Mouse (Mus musculus): ENCODE measurements at regions not wholly inside any gene's neighbourhood (a gene's known extent, or its start where the extent isn't known, plus 50 kb on each side); places are given as distances from the start of the nearest gene placed in this dataset.

DNA sequence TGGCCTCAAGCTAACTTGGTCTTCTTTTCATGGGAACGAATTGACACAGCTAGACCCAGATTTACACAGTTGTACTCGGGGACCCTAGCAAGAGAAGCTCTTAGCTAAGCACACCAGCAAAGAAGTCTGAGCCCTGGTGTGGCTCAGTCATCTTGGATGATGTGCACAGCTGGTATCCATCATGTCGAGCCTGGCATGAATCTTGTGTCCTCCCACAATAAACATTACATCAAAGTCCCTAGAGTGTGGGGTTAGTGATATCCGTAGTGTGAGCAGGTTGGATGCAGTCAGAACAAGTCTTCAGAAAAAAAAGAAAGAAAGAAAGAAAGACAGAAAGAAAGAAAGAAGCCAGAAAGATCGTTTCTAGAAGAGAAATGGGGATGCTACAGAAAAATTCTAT is 52.1 kb upstream of the Hmcn1 start:
- no peak for TF ChIP-seq POLR2A (IDR thresholded peaks at IDR 0.05; ENCODE audit: borderline replicate concordance, low read depth, low read length)
- no peak for TF ChIP-seq CTCF (IDR thresholded peaks at IDR 0.05; ENCODE audit: low read depth, low read length)
- H3K27ac ChIP-seq (ENCODE audit: insufficient read depth, low read depth, low read length): no peak overlapping the region
- peaks cover 7% of the 10 kb centered on the region; the same call in 1 of the 2 replicates for H3K4me1 ChIP-seq (ENCODE audit: control insufficient read depth, insufficient read depth, low read length)
- H3K4me3 ChIP-seq (ENCODE audit: insufficient read depth, low read length): no peak overlapping the region

GRCm38 (mm10) chr1:151046626-151047025 is 53.4 kb upstream of the Hmcn1 start:
- H3K4me1 ChIP-seq (ENCODE audit: control insufficient read depth, insufficient read depth, low read length): no peaks in the 10 kb centered on the region
- TF ChIP-seq CTCF (IDR thresholded peaks at IDR 0.05; ENCODE audit: low read depth, low read length): no peak
- no peak for TF ChIP-seq POLR2A (IDR thresholded peaks at IDR 0.05; ENCODE audit: borderline replicate concordance, low read depth, low read length)
- no peak overlapping the region for H3K27ac ChIP-seq (ENCODE audit: insufficient read depth, low read depth, low read length)
- no peak overlapping the region for H3K4me3 ChIP-seq (ENCODE audit: insufficient read depth, low read length)

GRCm38 (mm10) chr1:151049726-151050506 is 56.7 kb upstream of the Hmcn1 start:
- no peaks in the 10 kb centered on the region for H3K4me1 ChIP-seq (ENCODE audit: control insufficient read depth, insufficient read depth, low read length)
- H3K27ac ChIP-seq (ENCODE audit: insufficient read depth, low read depth, low read length): no peak overlapping the region
- TF ChIP-seq POLR2A (IDR thresholded peaks at IDR 0.05; ENCODE audit: borderline replicate concordance, low read depth, low read length) (no peak), CTCF (IDR thresholded peaks at IDR 0.05; ENCODE audit: low read depth, low read length) (no peak)
- H3K4me3 ChIP-seq (ENCODE audit: insufficient read depth, low read length): no peak overlapping the region

DNA sequence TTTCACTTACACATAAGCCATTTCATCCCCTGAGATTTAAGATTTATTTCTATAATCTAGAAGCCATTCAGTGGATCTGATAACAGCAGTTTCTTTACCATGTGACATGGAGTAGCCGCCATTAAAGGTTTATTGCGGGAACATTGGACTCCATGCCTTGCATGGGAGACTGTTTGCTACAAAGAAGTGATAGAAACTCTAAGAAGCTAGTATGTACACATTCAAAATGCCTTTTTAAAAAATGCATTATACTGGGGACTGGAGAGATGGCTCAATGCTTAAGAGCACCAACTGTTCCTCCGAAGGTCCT is 57.2 kb upstream of the Hmcn1 start:
- Histone ChIP-seq H3K4me1 (ENCODE audit: control insufficient read depth, insufficient read depth, low read length) (no peaks in the 10 kb centered on the region), H3K27ac (ENCODE audit: insufficient read depth, low read depth, low read length) (no peak overlapping the region), H3K4me3 (ENCODE audit: insufficient read depth, low read length) (no peak overlapping the region)
- TF ChIP-seq POLR2A (IDR thresholded peaks at IDR 0.05; ENCODE audit: borderline replicate concordance, low read depth, low read length): no peak
- TF ChIP-seq CTCF (IDR thresholded peaks at IDR 0.05; ENCODE audit: low read depth, low read length): no peak

DNA sequence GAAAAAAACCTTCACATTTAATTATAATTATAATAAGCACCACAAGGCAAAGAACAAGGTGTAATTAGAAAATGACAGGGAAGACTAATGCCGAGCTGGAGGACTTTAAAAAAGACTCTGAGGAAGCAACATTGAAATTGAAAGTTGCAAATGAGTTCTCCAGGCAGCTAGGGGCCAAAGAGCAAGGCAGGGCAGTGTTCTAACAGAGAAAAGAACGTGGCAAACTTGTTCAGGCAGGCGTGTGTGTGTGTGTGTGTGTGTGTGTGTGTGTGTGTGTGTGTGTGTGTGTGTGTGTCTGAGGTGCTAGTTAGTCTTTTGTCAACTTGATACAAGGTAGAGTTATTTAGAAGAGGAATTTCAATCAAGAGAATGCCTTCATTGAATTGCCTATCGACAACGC is 60.0 kb upstream of the Hmcn1 start:
- H3K4me3 ChIP-seq (ENCODE audit: insufficient read depth, low read length): no peak overlapping the region
- H3K27ac ChIP-seq (ENCODE audit: insufficient read depth, low read depth, low read length): no peak overlapping the region
- TF ChIP-seq CTCF (IDR thresholded peaks at IDR 0.05; ENCODE audit: low read depth, low read length): no peak
- no peak for TF ChIP-seq POLR2A (IDR thresholded peaks at IDR 0.05; ENCODE audit: borderline replicate concordance, low read depth, low read length)
- H3K4me1 ChIP-seq (ENCODE audit: control insufficient read depth, insufficient read depth, low read length): no peaks in the 10 kb centered on the region

DNA sequence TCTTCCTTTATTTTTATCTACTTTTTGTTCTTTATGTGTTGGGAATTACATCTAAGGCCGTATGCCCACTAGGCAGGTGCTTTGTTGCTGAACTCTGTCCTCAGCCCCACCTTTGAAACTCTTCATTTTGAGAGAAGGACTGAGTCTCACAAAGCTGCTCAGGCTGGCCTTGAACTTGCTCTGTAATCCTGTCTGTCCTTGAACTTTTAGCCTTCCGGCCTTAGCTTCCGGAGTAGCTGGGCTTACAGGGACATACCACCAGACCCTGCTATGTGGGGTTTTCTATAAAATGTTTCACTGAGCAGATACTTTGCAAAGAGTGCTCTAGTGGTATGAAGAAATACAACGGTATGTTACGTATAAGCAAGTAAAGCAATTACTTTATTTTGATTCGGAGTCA is 62.2 kb upstream of the Hmcn1 start:
- no peak overlapping the region for H3K27ac ChIP-seq (ENCODE audit: insufficient read depth, low read depth, low read length)
- TF ChIP-seq CTCF (IDR thresholded peaks at IDR 0.05; ENCODE audit: low read depth, low read length): no peak
- TF ChIP-seq POLR2A (IDR thresholded peaks at IDR 0.05; ENCODE audit: borderline replicate concordance, low read depth, low read length): no peak
- no peaks in the 10 kb centered on the region for H3K4me1 ChIP-seq (ENCODE audit: control insufficient read depth, insufficient read depth, low read length)
- no peak overlapping the region for H3K4me3 ChIP-seq (ENCODE audit: insufficient read depth, low read length)

- no peaks in the 10 kb centered on the region for H3K4me1 ChIP-seq (ENCODE audit: control insufficient read depth, insufficient read depth, low read length)
- TF ChIP-seq CTCF (IDR thresholded peaks at IDR 0.05; ENCODE audit: low read depth, low read length) (no peak), POLR2A (IDR thresholded peaks at IDR 0.05; ENCODE audit: borderline replicate concordance, low read depth, low read length) (no peak)
- no peak overlapping the region for H3K4me3 ChIP-seq (ENCODE audit: insufficient read depth, low read length)
- no peak overlapping the region for H3K27ac ChIP-seq (ENCODE audit: insufficient read depth, low read depth, low read length)
Observed at GRCm38 (mm10) chr1:151059546-151060136, 66.4 kb upstream of the Hmcn1 start.

GRCm38 (mm10) chr1:151065090-151065567 is 71.9 kb upstream of the Hmcn1 start:
- TF ChIP-seq POLR2A (IDR thresholded peaks at IDR 0.05; ENCODE audit: borderline replicate concordance, low read depth, low read length): no peak
- TF ChIP-seq CTCF (IDR thresholded peaks at IDR 0.05; ENCODE audit: low read depth, low read length): no peak
- H3K4me1 ChIP-seq (ENCODE audit: control insufficient read depth, insufficient read depth, low read length): no peaks in the 10 kb centered on the region
- H3K27ac ChIP-seq (ENCODE audit: insufficient read depth, low read depth, low read length): no peak overlapping the region
- no peak overlapping the region for H3K4me3 ChIP-seq (ENCODE audit: insufficient read depth, low read length)

GRCm38 (mm10) chr1:151066379-151067128 is 73.3 kb upstream of the Hmcn1 start:
- Histone ChIP-seq H3K4me1 (ENCODE audit: control insufficient read depth, insufficient read depth, low read length) (no peaks in the 10 kb centered on the region), H3K27ac (ENCODE audit: insufficient read depth, low read depth, low read length) (no peak overlapping the region), H3K4me3 (ENCODE audit: insufficient read depth, low read length) (no peak overlapping the region)
- TF ChIP-seq POLR2A (IDR thresholded peaks at IDR 0.05; ENCODE audit: borderline replicate concordance, low read depth, low read length) (no peak), CTCF (IDR thresholded peaks at IDR 0.05; ENCODE audit: low read depth, low read length) (no peak)

All from bone marrow macrophage, adult 2 months (primary cell).